Mouse (Mus musculus): Measurements from ENCODE around the gene Rock2. TPM values are rescaled to one million over a fixed set of nuclear protein-coding genes. Genes with fewer than 3 reads are reported as not detected.

Gene Rock2
- total RNA-seq, 2 experiments from 2014 or later: 83.6 to 87.4 TPM

- intact Hi-C loops (cut with DNase I): loop anchor here (10.0 kb wide), 1 partner anchor 140 kb away; the partner anchor contains the start of gene Kcnf1
- no peak for DNase-seq
These were observed 140.0 kb downstream of the Rock2 start for GRCm38 (mm10) chr12:17034671-17035070.

- intact Hi-C loops (cut with DNase I): loop anchor here (10.0 kb wide), 1 partner anchor 140 kb away; the partner anchor contains the start of gene Kcnf1
- peak in 1 of 2 experiments; percentile 37 for DNase-seq
These were observed 140.4 kb downstream of the Rock2 start for GRCm38 (mm10) chr12:17035128-17035527.

- intact Hi-C loops (cut with DNase I): loop anchor here (10.0 kb wide), 1 partner anchor 138 kb away; the partner anchor contains the start of gene Kcnf1
These were observed 141.8 kb downstream of the Rock2 start for GRCm38 (mm10) chr12:17036532-17036931.

GRCm38 (mm10) chr12:17037053-17037610, 142.4 kb downstream of the Rock2 start:
- no peak for DNase-seq
- intact Hi-C loops (cut with DNase I): loop anchor here (10.0 kb wide), 1 partner anchor 138 kb away; the partner anchor contains the start of gene Kcnf1

More at GRCm38 (mm10) chr12:17036532-17036931, 141.8 kb downstream of the Rock2 start:
- DNase-seq: no peak

Other genes starting within 250 kb of the Rock2 start
- gene Ntsr2, start 241.5 kb upstream of the Rock2 start, total RNA-seq (2021): 1 to 10 TPM; 7.4 TPM
- under 1 TPM; 0.19 to 0.90 TPM for gene Greb1, start 94.0 kb upstream of the Rock2 start, total RNA-seq (2021)
- gene E2f6, start 83.9 kb upstream of the Rock2 start, total RNA-seq (2021): 10 to 100 TPM; 57.2 to 60.7 TPM
- 1 to 10 TPM; 2.9 to 3.3 TPM for gene Pqlc3, start 105.5 kb downstream of the Rock2 start, total RNA-seq (2021)
- under 1 TPM in 1 of 2 experiments, not detected in 1; 0.50 TPM for gene 2410004P03Rik, start 116.8 kb downstream of the Rock2 start, total RNA-seq (2021)

Measured in heart, postnatal 14 days (tissue).